Mouse (Mus musculus) liver, embryonic 14.5 days (tissue): Measurements from ENCODE around the gene Nat8f6. TPM values are rescaled to one million over a fixed set of nuclear protein-coding genes. Genes with fewer than 3 reads are reported as not detected.

Source experiments
- ATAC-seq: fragments of 200-750 bp; cut with Nextera tagmentation; 2 replicates; pipeline ENCODE4 v1.8.0; 2017; ENCODE audit warnings: moderate number of reproducible peaks, mild to moderate bottlenecking, moderate library complexity; ENCODE audit not compliant: insufficient read depth
- DNase-seq, 3 experiments: peaks; one replicate each; pipeline ENCODE4 v3.0.0-alpha.2; 2012 to 2013; ENCODE audit warnings: low read depth in 3 of 3, low spot score in 3 of 3
- H3K27ac ChIP-seq: fragments of 300-500 bp; sonication (generic); 2 replicates; pipeline ENCODE4 v1.5.1; 2014; ENCODE audit warnings: moderate library complexity, mild to moderate bottlenecking, control low read depth, inconsistent platforms
- H3K27me3 ChIP-seq: fragments of 300-500 bp; sonication (generic); 2 replicates; pipeline ENCODE4 v1.6.1; 2014; ENCODE audit warnings: mild to moderate bottlenecking, low read length, moderate library complexity; ENCODE audit not compliant: control insufficient read depth, insufficient read depth
- H3K36me3 ChIP-seq: fragments of 300-500 bp; sonication (generic); replicated peaks from 2 replicates; pipeline ENCODE4 v1.6.1; 2014; ENCODE audit warnings: low read depth; ENCODE audit not compliant: control insufficient read depth, insufficient read depth
- H3K4me1 ChIP-seq, 2 experiments: fragments of 200-500 bp in 1 of 2; fragments of 300-500 bp in 1 of 2; sonication (generic) in 1 of 2; replicated peaks; 2 replicates each; pipeline ENCODE4 v1.6.1; 2012 to 2014; ENCODE audit warnings: antibody characterized with exemption in 1 of 2, inconsistent platforms in 1 of 2, low read length in 1 of 2; ENCODE audit not compliant: control insufficient read depth in 2 of 2, insufficient read depth in 2 of 2
- H3K4me2 ChIP-seq: fragments of 300-500 bp; sonication (generic); 2 replicates; pipeline ENCODE4 v1.6.1; 2014; ENCODE audit warnings: low read depth, mild to moderate bottlenecking, control low read depth, moderate library complexity
- H3K4me3 ChIP-seq, 2 experiments: fragments of 200-500 bp in 1 of 2; fragments of 300-500 bp in 1 of 2; sonication (generic) in 1 of 2; 2 replicates each; pipeline ENCODE4 v1.5.1; 2012 to 2014; ENCODE audit warnings: low read depth in 2 of 2, low read length in 2 of 2, mild to moderate bottlenecking in 2 of 2, control low read depth in 1 of 2, inconsistent platforms in 1 of 2, moderate library complexity in 1 of 2; ENCODE audit not compliant: insufficient read depth in 1 of 2
- H3K9ac ChIP-seq: fragments of 300-500 bp; sonication (generic); replicated peaks from 2 replicates; pipeline ENCODE4 v1.6.1; 2014; ENCODE audit warnings: mild to moderate bottlenecking, control low read depth, moderate library complexity
- H3K9me3 ChIP-seq: fragments of 300-500 bp; sonication (generic); 2 replicates; pipeline ENCODE4 v1.6.1; 2016; ENCODE audit warnings: low read length, mixed read lengths; ENCODE audit not compliant: control insufficient read depth
- CTCF ChIP-seq: IDR thresholded peaks from 2 replicates; pipeline ENCODE4 v1.5.1; 2016; ENCODE audit warnings: antibody characterized with exemption, low read depth, control low read depth
- EP300 ChIP-seq: IDR thresholded peaks from 2 replicates; pipeline ENCODE4 v1.6.1; 2016; ENCODE audit warnings: antibody characterized with exemption, low read depth
- WGBS: fragments of 180-500 bp; shearing (Covaris S2); extraction: QIAGEN DNeasy Blood & Tissue Kit; methylation state at CpG from one replicate; pipeline ENCODE4 v1.1.7; 2014; ENCODE audit not compliant: insufficient replicate concordance; 5-methylcytosine and 5-hydroxymethylcytosine counted together
- polyA plus RNA-seq, 2 experiments: library from polyadenylated mRNA; depleted of rRNA in 1 of 2; stranded (reverse) in 1 of 2; unstranded in 1 of 2; fragments of >200 nt; fragmentation: Nextera tagmentation in 1 of 2; extraction: Ambion mirVana in 1 of 2; gene quantifications; 2 replicates each; pipeline versions ENCODE4 v1.2.1 to v1.2.3; 2012 to 2014

Gene Nat8f6
- polyA plus RNA-seq, 2 experiments = not detected

DNA sequence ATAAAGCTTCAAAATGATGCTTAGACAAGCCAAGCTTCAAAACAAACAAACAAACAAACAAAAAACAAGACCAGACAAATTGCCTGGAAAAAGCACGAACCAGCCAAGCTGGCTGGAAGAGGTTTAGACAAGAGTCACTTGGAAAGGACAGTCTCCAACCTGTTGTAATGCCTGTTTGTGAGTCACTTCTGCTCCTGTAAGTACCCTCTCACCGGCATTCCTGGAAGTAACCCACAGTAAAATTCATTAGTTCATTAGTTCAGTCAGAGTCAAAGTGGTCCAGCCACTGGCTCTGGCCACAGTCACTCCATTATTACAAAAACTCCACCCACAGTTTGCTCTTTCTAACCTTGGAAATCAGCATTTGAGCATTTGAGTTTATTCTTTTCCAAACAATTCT lies 43.1 kb upstream of the Nat8f6 start:
- Histone ChIP-seq H3K9me3 (no peaks in the 10 kb centered on the region), H3K4me2 (no peak overlapping the region), H3K9ac (no peak overlapping the region), H3K4me3 (no peak overlapping the region), H3K27me3 (no peaks in the 10 kb centered on the region), H3K27ac (no peak overlapping the region), H3K36me3 (no peaks in the 10 kb centered on the region), H3K4me1 (no peaks in the 10 kb centered on the region)
- ATAC-seq (no peak), DNase-seq (no peak)
- TF ChIP-seq CTCF = no peak
- no peak for TF ChIP-seq EP300
- WGBS = 54% methylated on average over 2 of the region's 2 CpGs

DNA sequence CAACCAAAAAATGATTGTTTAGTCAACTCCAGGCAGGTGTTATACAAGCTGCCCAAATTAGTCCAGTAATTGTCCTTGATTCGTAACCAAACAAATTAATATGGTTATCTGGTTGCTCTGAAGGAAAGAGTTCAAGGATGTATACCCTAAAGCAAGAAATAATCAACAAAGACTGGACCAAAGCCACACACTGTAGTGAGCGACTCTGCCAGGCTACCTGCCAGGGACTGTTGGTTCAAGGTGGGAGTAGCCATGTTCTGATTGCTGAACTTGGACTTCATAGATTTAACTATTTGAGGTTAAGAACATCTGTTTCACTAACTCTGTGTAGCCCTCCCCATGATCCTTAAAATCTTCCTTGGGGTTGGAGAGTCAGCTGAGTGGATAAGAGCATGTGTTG lies 42.4 kb upstream of the Nat8f6 start:
- Histone ChIP-seq H3K27me3 (no peaks in the 10 kb centered on the region), H3K4me3 (no peak overlapping the region), H3K9ac (no peak overlapping the region), H3K4me1 (no peaks in the 10 kb centered on the region), H3K27ac (no peak overlapping the region), H3K4me2 (no peak overlapping the region), H3K36me3 (no peaks in the 10 kb centered on the region), H3K9me3 (no peaks in the 10 kb centered on the region)
- ATAC-seq = no peak
- no peak for DNase-seq
- TF ChIP-seq CTCF = no peak
- TF ChIP-seq EP300 = no peak
- WGBS = 49% methylated on average over 2 of the region's 2 CpGs

DNA sequence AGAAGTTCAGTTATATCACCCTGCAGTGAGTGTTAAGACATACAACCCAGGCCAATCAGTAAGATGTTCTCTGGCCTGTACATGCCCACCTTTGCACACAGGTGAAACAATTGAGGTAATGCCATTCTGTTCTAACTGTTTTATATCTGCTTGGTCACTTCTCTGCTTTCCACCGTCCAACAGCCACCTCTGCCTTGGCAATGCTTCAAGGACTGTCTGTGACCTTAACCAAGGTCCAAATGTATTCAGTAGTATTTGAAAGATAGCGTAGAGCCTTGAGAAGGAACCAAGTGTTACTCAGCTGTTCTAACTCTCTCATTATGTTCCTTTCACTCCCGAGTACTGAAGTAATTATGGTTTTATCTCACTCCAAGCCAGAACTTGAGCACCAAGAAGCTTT lies 41.8 kb upstream of the Nat8f6 start:
- Histone ChIP-seq H3K27ac (no peak overlapping the region), H3K4me3 (no peak overlapping the region), H3K27me3 (no peaks in the 10 kb centered on the region), H3K4me2 (no peak overlapping the region), H3K36me3 (no peaks in the 10 kb centered on the region), H3K9ac (no peak overlapping the region), H3K9me3 (no peaks in the 10 kb centered on the region), H3K4me1 (no peaks in the 10 kb centered on the region)
- no peak for DNase-seq
- WGBS = 54% methylated on average over 3 of the region's 3 CpGs
- ATAC-seq = no peak
- TF ChIP-seq EP300 (no peak), CTCF (no peak)

DNA sequence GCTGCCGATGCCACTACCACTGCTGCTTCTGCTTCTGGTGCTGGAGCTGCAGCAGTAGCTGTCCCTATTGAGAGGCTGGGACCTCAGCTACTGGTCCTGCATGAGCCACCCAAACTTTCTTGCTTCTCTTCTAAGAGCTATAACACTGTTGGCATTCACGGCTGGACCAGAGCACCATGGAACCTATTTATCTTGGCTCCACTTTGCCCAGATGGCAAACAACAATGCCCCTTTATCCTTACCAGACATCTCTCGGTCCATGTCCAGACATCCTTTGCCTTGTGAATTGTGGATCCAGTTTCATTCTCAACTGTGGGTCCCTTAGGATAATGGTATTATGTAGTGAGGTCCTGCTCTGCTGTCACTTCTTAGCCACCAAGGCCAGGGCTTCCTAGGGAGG lies 40.5 kb upstream of the Nat8f6 start:
- no peaks in the 10 kb centered on the region for H3K27me3 ChIP-seq
- H3K9ac ChIP-seq = no peak overlapping the region
- H3K9me3 ChIP-seq = no peaks in the 10 kb centered on the region
- no peak overlapping the region for H3K4me2 ChIP-seq
- TF ChIP-seq CTCF (no peak), EP300 (no peak)
- H3K27ac ChIP-seq = no peak overlapping the region
- H3K36me3 ChIP-seq = no peaks in the 10 kb centered on the region
- WGBS = 70% methylated on average over 3 of the region's 3 CpGs
- no peaks in the 10 kb centered on the region for H3K4me1 ChIP-seq
- H3K4me3 ChIP-seq = no peak overlapping the region
- ATAC-seq (no peak), DNase-seq (no peak)

DNA sequence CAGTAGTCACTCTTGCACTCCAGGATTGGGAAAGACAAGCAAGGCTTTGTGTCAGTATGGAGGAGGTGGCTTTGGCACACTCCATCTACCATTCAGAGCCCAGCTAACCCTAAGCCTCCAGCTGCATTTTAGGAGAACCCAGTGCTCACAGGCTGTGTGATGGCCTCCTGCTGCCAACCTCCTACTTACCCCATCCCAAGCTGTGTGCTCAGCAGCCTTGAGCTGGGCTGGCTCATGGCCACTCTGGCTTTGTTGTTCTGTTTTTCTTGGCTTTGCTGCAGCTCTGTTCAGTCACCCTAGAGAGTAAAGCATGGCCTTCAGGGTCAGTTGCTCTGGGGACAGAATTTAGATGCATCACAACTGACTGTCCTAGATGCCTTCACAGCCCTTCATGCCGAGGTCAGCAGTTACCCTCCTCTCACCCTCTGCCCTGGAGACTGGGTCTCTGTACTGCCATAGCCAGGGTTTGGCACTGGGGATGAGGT lies 35.5 kb upstream of the Nat8f6 start:
- DNase-seq = no peak
- ATAC-seq = no peak
- 38% methylated on average over 1 of the region's 1 CpGs for whole genome bisulfite sequencing

More for the DNA sequence above, 35.5 kb upstream of the Nat8f6 start:
- H3K4me3 ChIP-seq = no peak overlapping the region
- no peak overlapping the region for H3K4me2 ChIP-seq
- no peak overlapping the region for H3K9ac ChIP-seq
- TF ChIP-seq EP300 (no peak), CTCF (no peak)
- no peaks in the 10 kb centered on the region for H3K27me3 ChIP-seq
- no peaks in the 10 kb centered on the region for H3K36me3 ChIP-seq
- no peaks in the 10 kb centered on the region for H3K9me3 ChIP-seq
- 0 out of 4 replicates have a peak, but pooled peaks cover 0 to 1% of the 10 kb centered on the region in 2 experiments for H3K4me1 ChIP-seq
- no peak overlapping the region for H3K27ac ChIP-seq
